Mouse (Mus musculus): ENCODE results near the gene Uts2. TPM values are rescaled to one million over a fixed set of nuclear protein-coding genes. Genes with fewer than 3 reads are reported as not detected.

Gene Uts2
- polyA plus RNA-seq, 1 experiment: not detected

DNA sequence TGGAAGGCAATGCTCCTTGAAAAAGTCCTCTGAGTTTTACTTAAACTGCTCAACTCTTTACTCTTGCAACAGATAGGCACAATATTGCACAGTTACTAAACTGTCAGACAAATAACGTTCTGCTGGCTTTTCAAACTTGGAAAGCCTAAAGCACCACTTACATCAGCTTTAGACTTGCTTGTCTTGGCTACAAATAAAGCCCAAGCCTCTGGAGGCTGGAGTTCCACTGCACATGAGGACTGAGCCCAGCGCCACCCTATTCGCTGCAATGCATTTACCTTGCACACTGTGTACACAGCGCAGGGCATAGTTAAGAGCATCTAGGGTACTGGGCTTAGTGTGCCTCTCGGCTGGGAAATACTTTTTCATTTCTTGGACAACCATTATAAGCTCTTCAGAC, 46.4 kb downstream of the Uts2 start:
- Histone ChIP-seq H3K9me3 (ENCODE audit: control insufficient read depth, low read length) (no peaks in the 10 kb centered on the region), H3K27me3 (ENCODE audit: control insufficient read depth) (peaks cover 8% of the 10 kb centered on the region), H3K4me3 (replicated peaks) (no peak overlapping the region), H3K4me1 (ENCODE audit: control insufficient read depth) (peaks cover 16% of the 10 kb centered on the region), H3K36me3 (ENCODE audit: control insufficient read depth) (peaks cover 16% of the 10 kb centered on the region)
- TF ChIP-seq TAL1 (IDR thresholded peaks at IDR 0.05; ENCODE audit: low read length): no peak
- TF ChIP-seq GATA1 (IDR thresholded peaks at IDR 0.05; ENCODE audit: low read length): no peak

DNA sequence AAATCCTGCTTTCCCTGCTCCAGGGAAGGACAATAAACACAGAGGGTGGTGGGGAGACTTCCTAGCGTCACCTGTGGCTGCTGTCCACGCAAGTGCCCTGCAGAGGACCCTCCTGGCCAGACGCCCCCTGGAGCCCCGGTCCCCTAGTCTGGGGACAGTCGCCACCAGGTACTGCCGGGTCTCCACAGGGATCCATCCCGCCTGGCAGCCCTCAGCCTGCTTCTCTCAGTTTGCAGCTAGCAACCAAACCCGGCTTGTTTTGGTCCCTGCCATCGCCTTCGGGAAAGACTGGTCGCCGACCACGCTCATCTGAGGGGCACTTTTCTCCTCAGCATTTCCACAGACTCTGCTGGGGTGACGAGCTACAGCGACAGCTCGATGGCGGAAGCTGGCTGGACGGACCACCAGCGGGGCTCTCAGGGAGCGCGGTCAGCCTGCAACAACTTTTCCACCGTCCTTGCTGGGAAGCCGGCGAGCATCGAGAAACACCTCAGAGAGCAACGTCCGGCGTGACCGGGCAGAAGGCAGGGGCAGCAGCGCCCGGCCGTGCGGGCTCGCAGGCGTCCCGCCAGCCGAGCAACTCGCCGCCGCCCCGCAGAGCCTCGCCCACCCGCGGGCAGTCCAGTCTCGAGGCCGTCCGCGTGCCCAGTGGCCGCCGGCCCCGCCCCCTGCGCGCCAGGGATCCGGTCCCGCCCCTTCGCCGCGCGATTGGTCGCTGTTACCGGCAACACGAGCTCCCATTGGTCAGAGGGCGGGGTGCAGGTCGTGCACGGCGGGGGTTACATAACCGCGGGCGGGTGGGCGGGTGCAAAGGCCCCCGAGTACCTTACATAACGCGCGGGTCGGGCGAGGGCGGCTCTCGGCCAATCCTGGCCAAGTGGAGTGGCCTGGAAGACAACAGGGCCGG, 47.4 kb downstream of the Uts2 start, which contains the start of gene Per3:
Gene Per3, minus strand, starts transcription at position 629 of the 907 bp plus-strand sequence.
- TF ChIP-seq GATA1 (IDR thresholded peaks at IDR 0.05; ENCODE audit: low read length) (no peak), TAL1 (IDR thresholded peaks at IDR 0.05; ENCODE audit: low read length) (no peak)
- Histone ChIP-seq H3K4me1 (ENCODE audit: control insufficient read depth) (peaks cover 16% of the 10 kb centered on the region), H3K4me3 (replicated peaks) (peak within 1 kb of the TSS; percentile 74), H3K27me3 (ENCODE audit: control insufficient read depth) (peaks cover 8% of the 10 kb centered on the region), H3K9me3 (ENCODE audit: control insufficient read depth, low read length) (no peaks in the 10 kb centered on the region), H3K36me3 (ENCODE audit: control insufficient read depth) (peaks cover 26% of the 10 kb centered on the region)

- Histone ChIP-seq H3K36me3 (ENCODE audit: control insufficient read depth) (peaks cover 34% of the 10 kb centered on the region), H3K4me3 (replicated peaks) (peak overlapping the region; percentile 74)
- TF ChIP-seq GATA1 (IDR thresholded peaks at IDR 0.05; ENCODE audit: low read length): no peak
- no peak for TF ChIP-seq TAL1 (IDR thresholded peaks at IDR 0.05; ENCODE audit: low read length)
Measured at GRCm38 (mm10) chr4:151044944-151045570, 48.2 kb downstream of the Uts2 start.

GRCm38 (mm10) chr4:151046524-151046923, 49.6 kb downstream of the Uts2 start:
- TF ChIP-seq TAL1 (IDR thresholded peaks at IDR 0.05; ENCODE audit: low read length): no peak
- no peak for TF ChIP-seq GATA1 (IDR thresholded peaks at IDR 0.05; ENCODE audit: low read length)
- H3K36me3 ChIP-seq (ENCODE audit: control insufficient read depth): peaks cover 47% of the 10 kb centered on the region
- peaks cover 8% of the 10 kb centered on the region for H3K27me3 ChIP-seq (ENCODE audit: control insufficient read depth)
- H3K4me3 ChIP-seq (replicated peaks): no peak overlapping the region
- no peaks in the 10 kb centered on the region for H3K9me3 ChIP-seq (ENCODE audit: control insufficient read depth, low read length)
- peaks cover 16% of the 10 kb centered on the region for H3K4me1 ChIP-seq (ENCODE audit: control insufficient read depth)

More at GRCm38 (mm10) chr4:151044944-151045570, 48.2 kb downstream of the Uts2 start:
- no peaks in the 10 kb centered on the region for H3K9me3 ChIP-seq (ENCODE audit: control insufficient read depth, low read length)
- H3K4me1 ChIP-seq (ENCODE audit: control insufficient read depth): peaks cover 16% of the 10 kb centered on the region
- peaks cover 8% of the 10 kb centered on the region for H3K27me3 ChIP-seq (ENCODE audit: control insufficient read depth)

DNA sequence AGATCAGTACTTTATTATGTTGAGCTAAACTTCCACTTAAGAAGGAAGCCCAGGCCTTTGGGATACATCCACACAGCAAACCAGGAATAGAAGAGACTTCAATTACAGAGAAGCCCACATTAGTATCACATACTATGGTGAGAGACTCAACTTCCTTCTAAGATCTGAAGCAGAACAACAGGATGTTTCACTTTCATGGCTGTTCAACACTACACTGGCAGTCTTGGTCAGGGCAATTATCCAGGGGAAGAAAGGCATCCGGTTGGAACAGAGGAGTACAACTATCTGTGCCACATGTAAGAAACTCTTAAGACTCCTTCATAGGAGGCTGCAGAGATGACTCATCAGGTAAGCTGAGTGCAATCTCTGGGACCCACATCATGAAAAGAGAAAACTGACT, 54.3 kb downstream of the Uts2 start:
- Histone ChIP-seq H3K27me3 (ENCODE audit: control insufficient read depth) (no peaks in the 10 kb centered on the region), H3K4me1 (ENCODE audit: control insufficient read depth) (peaks cover 9% of the 10 kb centered on the region), H3K9me3 (ENCODE audit: control insufficient read depth, low read length) (no peaks in the 10 kb centered on the region), H3K36me3 (ENCODE audit: control insufficient read depth) (peaks cover 85% of the 10 kb centered on the region), H3K4me3 (replicated peaks) (no peak overlapping the region)
- no peak for TF ChIP-seq GATA1 (IDR thresholded peaks at IDR 0.05; ENCODE audit: low read length)

Other genes starting within 250 kb of the Uts2 start
- not detected in 2 replicates for gene Errfi1, start 143.2 kb upstream of the Uts2 start, polyA plus RNA-seq (2012)
- gene Park7, start 82.7 kb upstream of the Uts2 start, polyA plus RNA-seq (2012): 26.7 and 34.4 TPM in 2 replicates
- not detected in 2 replicates for gene Tnfrsf9, start 82.5 kb upstream of the Uts2 start, polyA plus RNA-seq (2012)
- gene Per3, start 47.6 kb downstream of the Uts2 start, polyA plus RNA-seq (2012): 0.03 and 0.04 TPM in 2 replicates
- gene Vamp3, start 60.9 kb downstream of the Uts2 start, polyA plus RNA-seq (2012): 0.09 and 0.14 TPM in 2 replicates
- gene Gm13090, start 92.5 kb downstream of the Uts2 start, polyA plus RNA-seq (2012): not detected in 2 replicates